Mouse (Mus musculus) c-Kit-positive CD71-positive TER-119-positive erythroid progenitor cells, embryonic 14.5 days (primary cell): Measurements from ENCODE around the gene Crhr2.

Experiments used
- DNase-seq: peaks from one replicate; pipeline ENCODE4 v3.0.0-alpha.2; 2013; ENCODE audit warnings: low spot score

The Crhr2 gene

DNA sequence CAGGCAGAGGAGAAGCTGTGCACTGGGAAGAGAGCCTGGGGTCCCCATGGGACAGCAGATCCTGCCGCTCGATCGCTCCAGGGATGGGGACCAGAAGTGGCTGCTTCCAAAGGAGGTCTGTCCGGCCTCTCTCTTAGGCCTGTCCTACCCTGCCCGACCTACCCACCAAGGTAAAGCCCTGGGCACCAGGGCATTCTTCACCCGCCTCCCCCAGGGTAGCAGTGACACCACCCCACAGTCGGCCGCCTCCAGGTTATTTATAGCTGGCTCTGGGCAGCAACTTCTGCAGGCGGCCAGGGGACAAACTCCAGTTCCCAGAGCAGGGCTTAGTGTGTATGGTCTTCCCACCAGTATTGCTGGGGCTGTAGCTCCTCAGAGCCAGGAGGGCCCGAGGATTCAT lies at the start of gene Crhr2:
Gene Crhr2 (minus strand): TSS at position 223 of the 400 bp plus-strand sequence.
- no peak for DNase-seq

DNA sequence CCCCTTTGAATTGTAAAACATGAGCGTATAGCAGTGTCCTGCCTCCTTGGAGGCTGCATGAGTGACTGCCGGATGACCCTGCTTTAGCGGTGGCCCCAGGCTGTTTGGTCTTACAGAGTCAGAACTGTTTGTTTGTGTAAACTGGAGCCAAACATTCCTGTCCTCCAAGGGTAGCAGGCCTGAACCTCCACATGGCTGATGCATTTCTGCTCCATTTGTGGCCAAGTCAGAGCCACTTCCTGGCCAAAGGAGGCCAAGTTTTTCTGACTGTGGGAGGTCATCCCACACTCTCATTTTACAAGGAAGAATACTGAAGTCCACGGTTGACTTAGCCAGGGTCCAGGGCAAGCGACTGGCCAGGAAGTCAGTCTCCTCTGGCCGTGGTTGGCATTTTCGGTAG lies 46.7 kb upstream of the Crhr2 start:
- no peak for DNase-seq

DNA sequence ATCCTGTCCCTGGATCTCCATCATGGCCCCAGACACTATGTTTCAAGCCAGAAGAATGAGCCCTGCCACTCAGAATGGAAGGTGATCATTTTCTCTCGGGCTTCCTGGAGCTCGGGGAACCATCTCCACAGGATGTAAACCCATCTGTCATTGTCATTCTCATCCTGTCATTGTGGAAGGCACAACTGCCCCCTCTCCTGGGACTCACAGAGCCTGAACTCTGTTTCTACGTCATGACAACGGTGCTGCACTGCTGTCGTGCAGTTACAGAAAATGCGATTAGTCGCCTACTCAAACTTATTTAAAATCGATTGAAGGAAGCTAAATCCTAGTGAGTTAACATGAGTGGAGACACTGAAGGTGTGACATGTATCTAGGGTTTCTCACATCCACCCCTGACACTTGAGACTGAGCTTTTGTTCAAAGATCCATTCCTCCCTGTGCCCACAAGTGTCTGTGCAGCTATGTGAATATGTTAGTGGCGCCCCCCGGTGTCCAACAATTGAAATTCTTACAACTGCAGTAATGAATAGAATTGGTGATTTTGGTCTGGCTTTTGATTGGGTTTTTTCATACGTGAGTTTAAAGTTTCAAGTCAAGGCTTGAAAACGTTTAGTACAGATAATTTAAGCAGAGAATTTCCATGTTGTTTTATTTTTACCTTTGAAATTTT lies 44.4 kb upstream of the Crhr2 start:
- peak; percentile 12 for DNase-seq

DNA sequence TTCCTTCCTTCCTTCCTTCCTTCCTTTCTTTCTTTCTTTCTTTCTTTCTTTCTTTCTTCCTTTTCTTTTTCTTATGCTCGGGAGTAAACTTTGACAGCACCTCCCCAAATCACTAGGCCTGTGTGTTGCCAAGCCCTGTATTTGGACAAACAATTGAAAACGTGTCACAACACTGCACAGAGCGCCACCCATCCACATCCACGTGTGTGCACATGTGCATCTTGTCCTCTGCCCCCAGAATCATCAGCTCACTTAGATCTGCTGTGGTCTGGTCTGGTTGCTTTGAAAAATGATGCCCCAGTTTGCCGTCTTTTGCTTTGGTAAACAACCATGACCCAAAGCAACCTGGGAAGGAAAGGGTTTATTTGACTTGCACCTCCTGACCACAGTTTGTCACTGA lies 43.1 kb upstream of the Crhr2 start:
- no peak for DNase-seq

DNA sequence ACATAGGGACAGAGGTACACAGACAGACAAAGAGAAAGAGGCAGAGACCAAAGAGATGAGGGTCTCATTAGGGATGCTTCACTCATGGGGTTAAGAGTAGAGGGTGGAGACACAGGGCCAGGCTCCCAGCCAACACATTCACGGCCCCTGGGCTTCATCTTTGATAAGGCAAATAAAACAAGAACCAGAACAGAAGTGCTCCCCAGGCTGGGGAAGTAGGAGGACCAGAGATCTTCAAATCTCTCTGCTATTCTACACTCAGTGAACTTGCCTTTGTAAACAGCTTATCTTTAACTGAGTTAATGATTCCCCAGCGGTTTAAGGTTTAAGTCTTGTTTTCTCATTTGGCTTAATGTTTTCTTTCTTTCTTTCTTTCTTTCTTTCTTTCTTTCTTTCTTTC lies 42.6 kb upstream of the Crhr2 start:
- no peak for DNase-seq

DNA sequence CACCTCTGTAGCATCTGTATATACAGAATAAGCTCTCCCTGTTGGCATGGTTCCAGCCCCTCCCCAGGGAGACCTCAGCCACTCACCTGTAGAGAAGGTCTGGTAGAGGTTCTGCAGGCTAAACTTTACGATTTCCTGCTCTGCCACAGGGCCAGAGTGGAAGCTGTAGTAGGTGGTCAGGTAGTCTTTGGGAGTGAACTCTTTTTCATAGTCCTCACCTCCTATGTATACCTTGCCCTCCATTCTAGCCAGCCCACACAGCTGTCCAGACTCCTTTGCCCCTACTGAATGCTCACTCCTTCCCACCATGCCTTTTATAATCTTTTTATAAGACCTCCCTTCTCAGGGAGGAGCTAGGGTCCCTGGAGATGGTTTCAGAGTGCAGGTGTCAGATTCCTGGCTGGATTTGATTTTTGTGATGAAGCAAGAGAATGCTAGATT lies 41.9 kb upstream of the Crhr2 start, which contains the start of gene Inmt:
Gene Inmt (minus strand): TSS at position 303 of the 441 bp plus-strand sequence.
- no peak for DNase-seq

DNA sequence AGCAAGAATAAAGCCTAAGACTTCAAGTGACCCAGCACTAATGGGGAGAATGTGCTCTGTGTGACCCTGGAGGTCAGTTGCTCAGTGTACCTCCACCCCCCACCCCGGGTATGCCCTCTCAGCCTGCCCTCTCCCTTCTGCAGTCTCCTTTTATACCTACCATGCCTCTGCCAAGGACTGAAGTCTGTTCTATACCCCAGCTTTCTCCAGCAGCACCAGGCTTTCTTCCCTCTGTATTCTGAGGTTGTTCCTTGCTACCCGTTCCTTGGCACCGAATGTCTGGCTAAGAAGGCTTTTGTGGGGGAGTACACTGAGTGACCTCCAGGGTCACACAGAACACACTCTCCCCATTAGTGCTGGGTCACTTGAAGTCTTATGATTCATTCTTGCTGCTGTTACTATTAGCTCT lies 41.1 kb upstream of the Crhr2 start:
- DNase-seq = no peak

DNA sequence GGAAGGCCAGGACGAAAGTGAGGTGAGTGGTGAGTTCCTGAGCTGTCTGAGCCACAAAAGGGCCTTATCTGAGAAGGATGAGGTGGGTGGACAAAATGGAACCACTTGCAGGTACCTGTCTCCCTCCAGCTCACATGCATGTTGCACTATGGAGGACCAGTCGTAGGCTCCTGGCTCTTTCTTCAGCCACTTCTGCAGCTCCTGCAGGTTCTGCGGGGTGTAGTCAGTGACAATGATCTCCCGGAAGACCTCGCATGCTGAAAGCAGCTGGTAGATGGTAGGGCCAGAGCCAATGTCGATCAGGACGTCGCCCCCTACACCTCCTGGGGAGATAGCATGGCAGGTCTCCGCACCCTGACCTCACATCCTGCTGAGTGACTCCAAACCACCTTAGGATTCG lies 40.4 kb upstream of the Crhr2 start:
- DNase-seq = no peak

DNA sequence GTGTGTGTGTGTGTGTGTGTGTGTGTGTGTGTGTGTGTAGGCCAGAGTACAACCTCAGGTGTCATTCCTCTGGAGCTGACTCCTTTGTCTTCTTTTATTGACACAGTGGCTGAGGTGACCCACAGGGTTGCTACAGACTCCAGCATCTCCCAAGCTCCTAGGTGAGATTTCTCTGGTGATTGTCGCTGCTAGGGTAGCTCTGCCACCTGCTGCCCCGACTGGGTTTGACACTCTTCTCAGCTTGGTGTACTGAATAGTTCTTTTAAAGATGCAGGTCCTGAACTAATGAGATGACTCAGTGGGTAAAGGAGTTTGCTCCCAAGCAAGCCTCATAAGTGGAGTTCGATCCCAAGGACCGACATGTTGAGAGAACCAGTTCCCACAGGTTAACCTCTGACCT lies 38.8 kb upstream of the Crhr2 start:
- no peak for DNase-seq

DNA sequence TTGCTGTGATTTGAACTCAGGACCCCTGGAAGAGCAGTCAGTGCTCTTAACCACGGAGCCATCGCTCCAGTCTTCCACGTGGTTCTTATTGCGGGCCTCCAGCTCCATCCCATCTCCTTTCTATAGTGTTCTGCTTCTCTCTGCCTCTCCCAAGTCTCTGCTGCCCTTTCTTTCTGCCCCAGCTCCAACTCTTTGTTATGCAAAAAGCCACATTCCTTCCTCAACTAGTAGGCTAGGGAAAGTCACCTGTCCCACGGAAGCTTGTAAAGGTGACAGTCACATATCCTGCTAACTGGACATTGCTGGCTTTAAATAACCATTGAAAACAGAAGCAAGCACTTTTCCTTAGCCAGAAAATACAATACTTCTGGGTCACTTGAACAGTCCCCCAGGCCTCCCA lies 37.0 kb upstream of the Crhr2 start:
- DNase-seq = no peak

DNA sequence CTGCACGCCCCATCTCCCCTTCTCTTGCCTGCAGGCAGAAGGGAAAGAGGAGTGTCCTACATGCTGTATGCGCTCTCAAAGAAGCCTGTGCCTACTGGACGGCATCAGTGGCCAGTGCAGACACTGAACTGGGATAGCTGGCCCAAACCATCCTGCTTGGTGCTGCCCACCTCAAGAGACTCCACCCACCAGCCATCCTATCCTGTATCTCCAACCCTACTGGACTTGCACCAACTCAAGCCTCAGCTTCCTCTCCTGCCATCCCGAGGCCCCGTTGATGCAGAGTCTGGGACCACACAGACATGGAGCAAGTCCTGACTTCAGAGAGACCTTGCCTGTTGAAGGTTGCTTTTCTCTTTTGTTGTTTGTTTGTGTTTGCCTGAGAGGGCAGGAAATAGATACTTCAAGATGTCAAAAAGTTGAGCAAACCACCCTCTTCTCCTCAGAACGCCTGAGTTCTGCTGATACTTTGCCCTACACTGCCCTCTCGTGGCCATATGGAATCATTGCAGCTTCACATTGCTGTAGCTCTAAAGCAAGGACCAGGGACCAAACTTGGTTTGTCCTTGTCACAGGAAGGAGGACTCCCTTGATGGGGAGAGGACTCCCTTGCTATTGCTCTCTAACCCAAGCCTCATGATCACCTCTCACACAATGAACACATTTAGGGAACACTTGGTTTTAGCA lies 34.1 kb upstream of the Crhr2 start:
- peak; percentile 66 for DNase-seq

DNA sequence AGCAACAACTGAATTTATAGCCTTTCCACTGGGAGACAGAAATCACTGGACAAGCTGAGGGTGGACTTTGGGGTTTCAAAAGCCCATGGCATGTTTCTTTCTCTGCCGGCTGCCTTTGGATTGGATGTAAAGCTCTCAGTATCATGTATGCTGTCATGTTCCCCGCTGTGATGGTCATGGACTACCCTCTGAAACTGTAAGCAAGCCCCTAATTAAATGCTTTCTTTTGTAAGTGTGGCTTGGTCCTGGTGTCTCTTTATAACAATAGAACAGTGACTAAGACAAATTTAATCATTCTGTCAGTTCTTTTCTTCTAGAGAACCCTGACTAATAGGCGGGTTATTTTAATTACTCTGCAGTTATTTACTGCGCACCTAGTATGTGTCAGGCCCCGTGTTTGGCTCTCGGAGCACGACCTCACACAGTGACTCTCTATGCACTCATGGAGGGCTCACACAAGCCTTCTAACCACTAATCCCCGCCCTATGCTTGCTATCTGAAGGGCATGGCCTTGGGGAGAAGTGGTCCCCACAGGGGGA lies 30.3 kb upstream of the Crhr2 start:
- no peak for DNase-seq

DNA sequence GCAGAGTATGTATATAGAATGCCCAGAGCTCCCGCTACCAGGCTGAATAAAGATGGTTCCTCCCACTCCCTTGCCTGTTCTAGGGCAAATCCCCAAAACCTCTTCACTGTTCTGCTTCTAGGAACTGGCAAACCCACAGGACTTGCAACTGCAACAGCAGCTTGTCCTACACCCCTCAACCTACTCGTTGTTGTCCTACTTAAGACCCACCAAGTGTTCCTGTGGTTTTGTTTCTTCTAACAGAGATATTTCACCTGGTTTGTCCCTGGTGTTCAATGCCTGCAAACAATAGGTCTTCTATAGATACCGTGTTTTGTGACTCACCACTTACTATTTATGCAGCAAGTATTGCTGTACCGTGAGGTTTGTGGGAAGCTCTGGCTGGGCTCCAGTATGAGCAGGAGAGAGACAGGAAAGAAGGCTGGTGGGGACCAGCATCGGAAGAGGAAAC lies 28.5 kb upstream of the Crhr2 start:
- no peak for DNase-seq

DNA sequence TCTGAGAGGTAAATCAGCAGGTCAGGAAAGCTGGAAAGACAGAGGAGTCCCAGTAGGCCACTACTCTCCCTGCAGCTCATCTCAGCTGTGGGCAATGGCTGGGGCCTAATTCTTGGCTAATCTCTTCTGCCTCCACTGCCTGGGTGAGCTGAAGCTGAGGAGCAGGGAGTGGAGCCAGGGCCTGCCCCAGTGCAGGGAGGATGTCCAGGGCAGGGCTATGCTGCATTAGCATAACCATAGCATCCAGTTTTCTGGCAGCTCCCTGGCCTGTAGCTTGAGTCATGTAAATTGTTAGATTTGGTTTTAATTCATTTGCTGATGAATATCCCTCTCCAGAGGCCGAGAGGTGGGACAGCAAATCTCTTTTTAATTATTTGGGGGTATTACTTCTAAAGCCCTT lies 26.4 kb upstream of the Crhr2 start:
- DNase-seq = no peak

DNA sequence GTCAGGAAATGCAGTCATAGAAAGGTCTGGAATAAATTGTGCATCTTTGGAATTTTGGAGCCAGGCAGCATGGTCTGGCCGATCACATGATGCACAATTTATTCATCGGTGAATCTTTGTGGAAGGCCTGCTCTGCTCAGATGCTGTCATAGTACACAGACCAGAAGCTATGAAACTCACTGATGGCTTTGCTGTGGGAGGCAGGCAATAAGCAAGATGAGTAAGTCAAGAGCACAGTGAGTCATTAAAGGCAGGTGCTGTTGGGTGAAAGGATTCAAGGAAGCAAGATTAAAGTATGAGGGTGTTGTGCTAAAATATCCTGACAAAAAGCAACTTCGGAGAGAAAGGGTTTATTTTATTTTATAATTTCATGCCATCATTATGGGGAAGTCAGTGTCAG lies 19.4 kb upstream of the Crhr2 start:
- no peak for DNase-seq

DNA sequence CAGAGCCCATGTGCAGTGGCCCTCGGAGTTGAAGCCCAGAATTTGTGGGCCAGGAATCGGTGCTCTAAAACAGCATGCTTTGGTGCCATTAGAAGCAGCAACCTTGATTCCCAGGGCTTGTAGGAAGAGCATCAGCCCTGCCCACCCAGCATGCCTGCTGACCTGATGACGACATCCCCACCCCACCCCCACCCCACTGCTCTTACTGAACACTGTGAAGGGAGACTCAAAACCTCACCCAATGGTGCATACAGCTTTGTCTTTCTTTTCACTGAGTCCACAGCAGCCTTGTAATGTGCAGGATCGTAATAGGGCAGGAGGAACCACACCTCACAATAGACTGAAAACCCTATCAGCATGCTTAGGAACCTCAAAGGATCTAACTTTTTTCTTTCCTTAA lies 13.3 kb upstream of the Crhr2 start:
- no peak for DNase-seq

DNA sequence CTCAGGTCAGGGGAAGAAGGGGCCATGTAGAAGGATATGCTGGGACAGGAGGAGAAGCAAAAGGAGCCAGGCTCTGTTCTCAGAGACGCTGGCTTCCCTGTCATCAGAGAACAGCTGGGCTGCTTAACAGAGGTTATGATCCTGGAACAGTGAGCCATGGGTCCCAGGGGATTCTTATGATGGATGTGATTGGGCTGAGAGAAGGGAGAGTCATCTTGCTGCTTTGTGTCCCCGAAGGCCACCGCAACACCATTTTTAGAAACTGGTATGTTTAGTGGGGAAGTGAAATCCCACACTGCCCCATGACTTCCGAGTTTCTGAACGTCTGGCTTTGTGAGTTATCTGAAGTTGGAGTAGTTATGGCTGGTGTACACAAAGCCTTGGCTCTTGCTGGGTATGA lies 12.5 kb upstream of the Crhr2 start:
- DNase-seq = no peak

DNA sequence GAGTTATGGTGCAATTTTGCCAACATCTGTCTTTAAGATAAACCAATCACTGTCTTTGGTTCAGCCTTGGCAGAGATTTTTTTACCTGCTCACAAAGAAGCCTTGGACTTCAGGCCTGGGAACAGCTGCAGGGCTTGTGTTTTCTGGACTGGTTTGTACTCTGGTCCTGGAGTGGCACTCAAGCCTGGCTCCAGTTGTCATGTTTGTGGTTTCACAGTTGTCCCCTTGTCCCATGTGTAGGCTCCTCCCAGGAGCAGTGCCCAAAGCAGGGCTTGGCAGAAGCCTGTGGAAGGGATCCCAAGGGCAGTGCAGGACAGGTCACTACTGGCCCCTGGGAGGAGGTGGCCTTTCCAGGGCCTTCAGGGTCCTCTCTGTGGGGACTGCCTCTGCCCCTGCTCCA lies 5.5 kb upstream of the Crhr2 start:
- no peak for DNase-seq

DNA sequence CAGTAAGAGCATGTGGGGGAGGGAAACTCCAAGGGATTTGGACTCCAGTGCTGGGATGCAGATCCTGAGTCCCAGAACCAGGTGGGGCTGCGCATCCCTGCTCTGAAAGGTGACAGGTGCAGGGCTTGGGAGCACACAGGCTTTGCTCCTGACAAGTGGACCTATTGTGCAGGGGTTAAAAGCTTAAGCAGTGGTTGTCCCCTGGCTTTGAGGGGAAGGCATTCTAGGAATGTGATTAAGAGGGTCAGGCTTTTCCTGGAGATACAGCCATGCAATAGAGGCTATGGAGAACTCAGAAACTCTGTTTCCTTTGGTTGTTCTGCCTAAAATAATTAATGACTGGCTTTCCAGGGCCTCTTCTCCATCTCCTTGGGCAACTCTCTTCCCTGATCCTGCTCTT lies 609 bp upstream of the Crhr2 start:
- no peak for DNase-seq

DNA sequence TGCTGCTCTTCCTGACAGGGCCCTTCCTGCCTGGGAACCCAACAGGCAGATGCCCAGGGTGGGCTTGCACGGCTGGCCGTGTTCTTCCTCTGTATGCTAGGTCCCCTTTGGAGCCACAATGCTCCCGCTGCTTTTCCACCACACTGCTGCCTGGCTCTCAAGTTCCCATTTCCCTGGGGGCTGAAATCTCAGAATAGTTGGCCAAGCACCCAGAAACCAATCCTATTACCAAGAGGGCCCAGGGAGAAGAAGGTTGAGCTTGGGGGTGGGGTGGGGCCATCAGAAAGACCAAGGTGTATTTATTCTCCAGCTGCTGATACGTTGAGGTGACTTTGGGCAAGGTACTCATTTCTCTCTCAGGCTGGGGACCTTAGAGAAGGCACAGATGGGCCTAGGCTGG lies 1.5 kb downstream of the Crhr2 start:
- no peak for DNase-seq

DNA sequence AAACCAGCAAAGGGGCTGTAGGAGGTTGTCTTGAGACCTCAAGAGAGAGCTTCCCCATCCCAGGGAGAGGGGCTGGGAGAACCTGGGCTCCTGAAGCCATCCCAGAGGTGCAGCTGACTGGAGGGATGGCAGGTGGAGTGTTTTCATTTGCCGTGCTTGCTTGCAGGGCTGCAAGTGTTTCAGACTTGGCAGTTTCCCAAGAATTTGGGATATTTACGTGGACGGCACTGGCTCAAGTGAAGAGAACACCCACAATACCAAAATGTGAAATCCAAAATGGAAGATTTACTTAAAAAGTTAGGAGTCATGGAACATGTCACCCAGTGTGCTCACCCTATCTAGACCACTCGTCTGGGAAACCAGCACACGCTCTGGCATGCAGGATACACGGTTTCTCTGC lies 2.2 kb downstream of the Crhr2 start:
- DNase-seq = no peak

DNA sequence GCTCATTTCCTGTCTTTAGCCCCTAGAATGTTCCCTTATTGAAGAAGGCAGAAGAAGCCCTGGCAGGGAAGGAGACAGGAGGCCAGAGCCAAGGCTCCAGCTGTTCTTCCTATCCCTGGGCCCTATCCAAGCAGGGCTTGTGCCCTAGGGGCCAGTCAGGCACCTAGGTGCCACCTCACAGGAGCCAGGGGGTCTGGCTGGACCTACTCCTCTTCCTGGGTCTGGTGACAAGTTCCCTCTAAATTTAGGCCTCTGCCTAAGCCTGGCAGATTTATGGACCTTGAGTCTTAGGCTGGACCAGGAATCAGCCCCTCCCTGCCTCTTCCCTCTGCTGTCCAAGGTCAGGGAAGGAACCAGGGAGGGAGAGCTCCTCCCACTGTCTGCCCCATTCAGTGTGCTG lies 4.4 kb downstream of the Crhr2 start:
- no peak for DNase-seq

DNA sequence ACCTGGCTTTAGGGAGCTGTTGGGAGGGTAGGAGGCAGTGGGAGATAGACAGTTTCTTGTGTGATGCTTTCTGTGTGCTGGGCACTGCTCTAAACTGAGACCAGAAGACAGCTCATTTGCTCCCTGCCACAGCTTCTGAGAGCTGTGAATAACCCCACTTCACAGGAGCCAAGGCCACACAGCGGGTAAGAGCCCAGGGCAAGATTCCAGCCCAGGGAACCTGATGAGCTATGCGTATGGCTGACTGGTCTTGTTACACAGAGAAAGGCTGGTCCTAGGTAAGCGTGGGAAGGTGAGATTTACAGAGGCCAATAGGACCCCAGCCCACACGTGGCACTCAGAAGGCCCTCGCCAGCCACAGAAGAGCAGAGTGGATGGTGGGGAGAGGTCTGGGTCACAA lies 6.2 kb downstream of the Crhr2 start:
- DNase-seq = no peak

DNA sequence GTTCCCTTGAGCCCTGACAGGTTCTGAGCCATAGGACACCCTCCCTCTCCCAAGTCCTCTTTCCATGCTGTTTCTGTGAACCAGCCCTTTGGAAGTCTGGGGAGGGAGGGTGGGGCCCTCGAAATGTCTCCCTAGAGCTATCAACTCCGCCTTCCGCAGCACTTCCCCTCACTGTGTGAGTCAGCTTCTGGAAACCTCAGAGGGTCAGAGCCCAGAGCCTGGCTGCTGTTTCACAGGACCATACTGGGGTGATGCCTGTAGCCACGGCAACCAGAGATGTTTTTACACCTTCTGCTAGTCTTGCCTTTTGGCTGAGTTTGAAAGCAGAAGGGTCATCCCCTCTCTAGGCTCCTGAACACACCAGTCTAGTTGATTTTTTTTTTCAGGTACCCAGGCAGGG lies 9.8 kb downstream of the Crhr2 start:
- DNase-seq = no peak
